Mouse (Mus musculus) ES-E14 (cell line): ENCODE measurements at regions not wholly inside any gene's neighbourhood (a gene's known extent, or its start where the extent isn't known, plus 50 kb on each side); places are given as distances from the start of the nearest gene placed in this dataset.

Experiments
- CHD2 ChIP-seq: IDR thresholded peaks from 2 replicates; pipeline ENCODE4 v1.6.1; 2014; ENCODE audit warnings: mild to moderate bottlenecking, low read depth, low read length, inconsistent platforms
- ZC3H11A ChIP-seq: IDR thresholded peaks from 2 replicates; pipeline ENCODE4 v1.6.1; 2012; ENCODE audit warnings: low read depth, mild to moderate bottlenecking, inconsistent platforms, low read length, borderline replicate concordance
- ZNF384 ChIP-seq: IDR thresholded peaks from 2 replicates; pipeline ENCODE4 v1.6.1; 2012; ENCODE audit warnings: low read depth, low read length, inconsistent platforms

GRCm38 (mm10) chr3:149783903-149784608 is 793.7 kb upstream of the Adgrl2 start:
- TF ChIP-seq ZNF384 (no peak), CHD2 (no peak), ZC3H11A (no peak)
